Mouse (Mus musculus): ENCODE measurements around the gene A730071L15Rik. TPM values are rescaled to one million over a fixed set of nuclear protein-coding genes. Genes with fewer than 3 reads are reported as not detected.

The A730071L15Rik gene
- polyA plus RNA-seq, 1 experiment: not detected

GRCm38 (mm10) chr11:6180811-6181399 is 18.9 kb upstream of the A730071L15Rik start:
- Histone ChIP-seq H3K4me3 (replicated peaks) (peak overlapping the region; percentile 54), H3K36me3 (replicated peaks; ENCODE audit: low read length) (peaks cover 9% of the 10 kb centered on the region), H3K27me3 (replicated peaks) (no peaks in the 10 kb centered on the region), H3K4me1 (peaks cover 91% of the 10 kb centered on the region), H3K9me3 (no peaks in the 10 kb centered on the region)
- TF ChIP-seq GATA1 (IDR thresholded peaks at IDR 0.05; ENCODE audit: borderline replicate concordance, low read length) (no peak), FLI1 (IDR thresholded peaks at IDR 0.05; ENCODE audit: low read length) (no peak)

GRCm38 (mm10) chr11:6183246-6183645 is 16.6 kb upstream of the A730071L15Rik start:
- Histone ChIP-seq H3K9me3 (no peaks in the 10 kb centered on the region), H3K4me1 (peaks cover 91% of the 10 kb centered on the region), H3K4me3 (replicated peaks) (peak overlapping the region; percentile 19), H3K27me3 (replicated peaks) (no peaks in the 10 kb centered on the region), H3K36me3 (replicated peaks; ENCODE audit: low read length) (peaks cover 26% of the 10 kb centered on the region)
- TF ChIP-seq GATA1 (IDR thresholded peaks at IDR 0.05; ENCODE audit: borderline replicate concordance, low read length): no peak
- no peak for TF ChIP-seq FLI1 (IDR thresholded peaks at IDR 0.05; ENCODE audit: low read length)

- peaks cover 36% of the 10 kb centered on the region for H3K36me3 ChIP-seq (replicated peaks; ENCODE audit: low read length)
- no peaks in the 10 kb centered on the region for H3K27me3 ChIP-seq (replicated peaks)
- H3K4me3 ChIP-seq (replicated peaks): peak overlapping the region; percentile 83
- TF ChIP-seq FLI1 (IDR thresholded peaks at IDR 0.05; ENCODE audit: low read length) (no peak), GATA1 (IDR thresholded peaks at IDR 0.05; ENCODE audit: borderline replicate concordance, low read length) (no peak; the same call in 2 of the 3 replicates)
- H3K9me3 ChIP-seq: no peaks in the 10 kb centered on the region
- peaks cover 86% of the 10 kb centered on the region for H3K4me1 ChIP-seq
Measured at GRCm38 (mm10) chr11:6184202-6184935, 15.5 kb upstream of the A730071L15Rik start.

- Histone ChIP-seq H3K9me3 (no peaks in the 10 kb centered on the region), H3K36me3 (replicated peaks; ENCODE audit: low read length) (peaks cover 52% of the 10 kb centered on the region), H3K27me3 (replicated peaks) (no peaks in the 10 kb centered on the region), H3K4me1 (peaks cover 57% of the 10 kb centered on the region), H3K4me3 (replicated peaks) (no peak overlapping the region)
- TF ChIP-seq FLI1 (IDR thresholded peaks at IDR 0.05; ENCODE audit: low read length) (no peak), GATA1 (IDR thresholded peaks at IDR 0.05; ENCODE audit: borderline replicate concordance, low read length) (no peak)
Measured at GRCm38 (mm10) chr11:6187399-6187798, 12.4 kb upstream of the A730071L15Rik start.

- Histone ChIP-seq H3K36me3 (replicated peaks; ENCODE audit: low read length) (peaks cover 57% of the 10 kb centered on the region), H3K27me3 (replicated peaks) (no peaks in the 10 kb centered on the region)
- TF ChIP-seq FLI1 (IDR thresholded peaks at IDR 0.05; ENCODE audit: low read length) (no peak), GATA1 (IDR thresholded peaks at IDR 0.05; ENCODE audit: borderline replicate concordance, low read length) (no peak)
Measured at GRCm38 (mm10) chr11:6187878-6188277, 12.0 kb upstream of the A730071L15Rik start.

GRCm38 (mm10) chr11:6196780-6197179 is 3.0 kb upstream of the A730071L15Rik start:
- peaks cover 33% of the 10 kb centered on the region for H3K36me3 ChIP-seq (replicated peaks; ENCODE audit: low read length)
- no peak for TF ChIP-seq GATA1 (IDR thresholded peaks at IDR 0.05; ENCODE audit: borderline replicate concordance, low read length)
- no peak for TF ChIP-seq FLI1 (IDR thresholded peaks at IDR 0.05; ENCODE audit: low read length)
- no peaks in the 10 kb centered on the region for H3K27me3 ChIP-seq (replicated peaks)
- H3K4me3 ChIP-seq (replicated peaks): no peak overlapping the region
- peaks cover 66% of the 10 kb centered on the region for H3K4me1 ChIP-seq
- no peaks in the 10 kb centered on the region for H3K9me3 ChIP-seq

More at GRCm38 (mm10) chr11:6187878-6188277, 12.0 kb upstream of the A730071L15Rik start:
- H3K9me3 ChIP-seq: no peaks in the 10 kb centered on the region
- peaks cover 54% of the 10 kb centered on the region for H3K4me1 ChIP-seq
- H3K4me3 ChIP-seq (replicated peaks): no peak overlapping the region

GRCm38 (mm10) chr11:6198449-6198848 is 1.4 kb upstream of the A730071L15Rik start:
- TF ChIP-seq FLI1 (IDR thresholded peaks at IDR 0.05; ENCODE audit: low read length): no peak
- TF ChIP-seq GATA1 (IDR thresholded peaks at IDR 0.05; ENCODE audit: borderline replicate concordance, low read length): no peak
- Histone ChIP-seq H3K36me3 (replicated peaks; ENCODE audit: low read length) (peaks cover 18% of the 10 kb centered on the region), H3K4me1 (peaks cover 61% of the 10 kb centered on the region), H3K9me3 (no peaks in the 10 kb centered on the region), H3K4me3 (replicated peaks) (peak overlapping the region; percentile 99), H3K27me3 (replicated peaks) (no peaks in the 10 kb centered on the region)

- peaks cover 3% of the 10 kb centered on the region for H3K9me3 ChIP-seq
- no peaks in the 10 kb centered on the region for H3K27me3 ChIP-seq (replicated peaks)
- peak within 1 kb of the TSS; percentile 99 for H3K4me3 ChIP-seq (replicated peaks)
- H3K4me1 ChIP-seq: peaks cover 47% of the 10 kb centered on the region
- H3K36me3 ChIP-seq (replicated peaks; ENCODE audit: low read length): peaks cover 6% of the 10 kb centered on the region
- TF ChIP-seq FLI1 (IDR thresholded peaks at IDR 0.05; ENCODE audit: low read length) (peak; percentile 99), GATA1 (IDR thresholded peaks at IDR 0.05; ENCODE audit: borderline replicate concordance, low read length) (no peak)
Measured at GRCm38 (mm10) chr11:6200087-6200569, 299 bp downstream of the A730071L15Rik start, which contains the start of gene Nudcd3. Nudcd3 (minus strand) TSS chr11:6200415.

GRCm38 (mm10) chr11:6200570-6200969 is 741 bp downstream of the A730071L15Rik start:
- peaks cover 7% of the 10 kb centered on the region for H3K9me3 ChIP-seq
- H3K36me3 ChIP-seq (replicated peaks; ENCODE audit: low read length): peaks cover 5% of the 10 kb centered on the region
- H3K27me3 ChIP-seq (replicated peaks): peaks cover 2% of the 10 kb centered on the region
- TF ChIP-seq GATA1 (IDR thresholded peaks at IDR 0.05; ENCODE audit: borderline replicate concordance, low read length) (no peak), FLI1 (IDR thresholded peaks at IDR 0.05; ENCODE audit: low read length) (no peak)
- peaks cover 46% of the 10 kb centered on the region for H3K4me1 ChIP-seq
- H3K4me3 ChIP-seq (replicated peaks): peak overlapping the region; percentile 99

GRCm38 (mm10) chr11:6207090-6207489 is 7.3 kb downstream of the A730071L15Rik start:
- Histone ChIP-seq H3K4me3 (replicated peaks) (no peak overlapping the region), H3K9me3 (peaks cover 39% of the 10 kb centered on the region), H3K4me1 (peaks cover 6% of the 10 kb centered on the region), H3K36me3 (replicated peaks; ENCODE audit: low read length) (no peaks in the 10 kb centered on the region), H3K27me3 (replicated peaks) (peaks cover 12% of the 10 kb centered on the region)
- no peak for TF ChIP-seq FLI1 (IDR thresholded peaks at IDR 0.05; ENCODE audit: low read length)
- TF ChIP-seq GATA1 (IDR thresholded peaks at IDR 0.05; ENCODE audit: borderline replicate concordance, low read length): no peak
